Mouse (Mus musculus): ENCODE data around the gene Slc4a2.
A peak's percentile ranks its signal among the peaks of the same experiment; 100 is the strongest.

- TF ChIP-seq CTCF (IDR thresholded peaks at IDR 0.05; ENCODE audit: control insufficient read depth, insufficient read depth, low read length) (no peak), POLR2A (IDR thresholded peaks at IDR 0.05; ENCODE audit: borderline replicate concordance, control insufficient read depth, low read depth, low read length) (0 out of 2 replicates have a peak, but pooled peaks have one; percentile 20)
Measured at GRCm38 (mm10) chr5:24424004-24424781, 556 bp downstream of the Slc4a2 start.

Measured in bone marrow, adult 2 months (tissue).